Mouse (Mus musculus): ENCODE data around the gene Armcx4. TPM values are rescaled to one million over a fixed set of nuclear protein-coding genes. Genes with fewer than 3 reads are reported as not detected.
"Not testable (repeated sequence)": the region's sequence is repeated elsewhere in the genome, so short reads cannot be mapped to it uniquely, and the experiment has no call there.

Gene Armcx4
- polyA plus RNA-seq, 1 experiment from 2014 or later, result 6.9 TPM

GRCm38 (mm10) chrX:134684936-134685335 lies 1.4 kb upstream of the Armcx4 start:
- ATAC-seq (ENCODE audit: low FRiP score) (no peak), DNase-seq (ENCODE audit: low spot score, missing footprints) (no peak)
- peaks cover 3% of the 10 kb centered on the region; the same call in 1 of the 2 replicates for H3K4me1 ChIP-seq (ENCODE audit: control insufficient read depth, insufficient read depth, low read length)
- H3K27ac ChIP-seq (ENCODE audit: low read depth, low read length), result no peak overlapping the region
- no peaks in the 10 kb centered on the region for H3K27me3 ChIP-seq (ENCODE audit: control insufficient read depth, insufficient read depth, low read length)
- no peaks in the 10 kb centered on the region for H3K9me3 ChIP-seq (ENCODE audit: control insufficient read depth, low read length)
- peak overlapping the region; percentile 12; the same call in 1 of the 2 replicates for H3K9ac ChIP-seq (ENCODE audit: low read length)
- H3K4me3 ChIP-seq (ENCODE audit: low read depth, low read length), result peak overlapping the region; percentile 15; the same call in 1 of the 2 replicates
- no peaks in the 10 kb centered on the region; the same call in 1 of the 2 replicates for H3K36me3 ChIP-seq (ENCODE audit: control insufficient read depth, insufficient read depth, low read length)
- WGBS, result 38% methylated on average over 5 of the region's 5 CpGs
- peak overlapping the region; percentile 35 for H3K4me2 ChIP-seq

- DNase-seq (ENCODE audit: low spot score, missing footprints) (peak; percentile 91), ATAC-seq (ENCODE audit: low FRiP score) (no peak; the same call in 1 of the 2 replicates)
- H3K4me3 ChIP-seq (ENCODE audit: low read depth, low read length), result peak overlapping the region; percentile 55
- H3K36me3 ChIP-seq (ENCODE audit: control insufficient read depth, insufficient read depth, low read length), result peaks cover 2% of the 10 kb centered on the region
- H3K27me3 ChIP-seq (ENCODE audit: control insufficient read depth, insufficient read depth, low read length), result no peaks in the 10 kb centered on the region
- H3K9me3 ChIP-seq (ENCODE audit: control insufficient read depth, low read length), result no peaks in the 10 kb centered on the region
- WGBS, result 16% methylated on average over 16 of the region's 16 CpGs
- peak overlapping the region; percentile 65 for H3K9ac ChIP-seq (ENCODE audit: low read length)
- H3K27ac ChIP-seq (ENCODE audit: low read depth, low read length), result peak overlapping the region; percentile 82
- peak overlapping the region; percentile 50 for H3K4me2 ChIP-seq
- peaks cover 3% of the 10 kb centered on the region; the same call in 1 of the 2 replicates for H3K4me1 ChIP-seq (ENCODE audit: control insufficient read depth, insufficient read depth, low read length)
Measured at GRCm38 (mm10) chrX:134686739-134687171, 436 bp downstream of the Armcx4 start.

GRCm38 (mm10) chrX:134689676-134690075 lies 3.4 kb downstream of the Armcx4 start:
- 80% methylated on average over 2 of the region's 2 CpGs for WGBS
- Histone ChIP-seq H3K4me2 (no peak overlapping the region), H3K27me3 (ENCODE audit: control insufficient read depth, insufficient read depth, low read length) (no peaks in the 10 kb centered on the region; the same call in 1 of the 2 replicates), H3K9me3 (ENCODE audit: control insufficient read depth, low read length) (no peaks in the 10 kb centered on the region), H3K36me3 (ENCODE audit: control insufficient read depth, insufficient read depth, low read length) (peaks cover 4% of the 10 kb centered on the region), H3K4me3 (ENCODE audit: low read depth, low read length) (no peak overlapping the region), H3K27ac (ENCODE audit: low read depth, low read length) (no peak overlapping the region), H3K9ac (ENCODE audit: low read length) (no peak overlapping the region), H3K4me1 (ENCODE audit: control insufficient read depth, insufficient read depth, low read length) (peaks cover 3% of the 10 kb centered on the region; the same call in 1 of the 2 replicates)
- DNase-seq (ENCODE audit: low spot score, missing footprints), result no peak
- no peak for ATAC-seq (ENCODE audit: low FRiP score)

- peaks cover 4% of the 10 kb centered on the region for H3K36me3 ChIP-seq (ENCODE audit: control insufficient read depth, insufficient read depth, low read length)
- H3K27me3 ChIP-seq (ENCODE audit: control insufficient read depth, insufficient read depth, low read length), result no peaks in the 10 kb centered on the region; the same call in 1 of the 2 replicates
- no peak overlapping the region for H3K27ac ChIP-seq (ENCODE audit: low read depth, low read length)
- 88% methylated on average over 10 of the region's 10 CpGs for WGBS
- no peak overlapping the region for H3K9ac ChIP-seq (ENCODE audit: low read length)
- H3K4me3 ChIP-seq (ENCODE audit: low read depth, low read length), result no peak overlapping the region
- ATAC-seq (ENCODE audit: low FRiP score), result no peak
- no peak overlapping the region for H3K4me2 ChIP-seq
- DNase-seq (ENCODE audit: low spot score, missing footprints), result no peak
- no peaks in the 10 kb centered on the region; the same call in 1 of the 2 replicates for H3K4me1 ChIP-seq (ENCODE audit: control insufficient read depth, insufficient read depth, low read length)
- no peaks in the 10 kb centered on the region for H3K9me3 ChIP-seq (ENCODE audit: control insufficient read depth, low read length)
Measured at GRCm38 (mm10) chrX:134690871-134691539, 4.7 kb downstream of the Armcx4 start.

- H3K9ac ChIP-seq (ENCODE audit: low read length), result no peak overlapping the region
- WGBS, result 85% methylated on average over 2 of the region's 2 CpGs
- H3K4me2 ChIP-seq, result no peak overlapping the region
- H3K27me3 ChIP-seq (ENCODE audit: control insufficient read depth, insufficient read depth, low read length), result no peaks in the 10 kb centered on the region; the same call in 1 of the 2 replicates
- no peak overlapping the region for H3K27ac ChIP-seq (ENCODE audit: low read depth, low read length)
- peaks cover 4% of the 10 kb centered on the region for H3K36me3 ChIP-seq (ENCODE audit: control insufficient read depth, insufficient read depth, low read length)
- H3K4me1 ChIP-seq (ENCODE audit: control insufficient read depth, insufficient read depth, low read length), result no peaks in the 10 kb centered on the region; the same call in 1 of the 2 replicates
- H3K4me3 ChIP-seq (ENCODE audit: low read depth, low read length), result no peak overlapping the region
- no peak for ATAC-seq (ENCODE audit: low FRiP score)
- no peaks in the 10 kb centered on the region for H3K9me3 ChIP-seq (ENCODE audit: control insufficient read depth, low read length)
- DNase-seq (ENCODE audit: low spot score, missing footprints), result no peak
Measured at GRCm38 (mm10) chrX:134691540-134691935, 5.2 kb downstream of the Armcx4 start.

GRCm38 (mm10) chrX:134716863-134717262 lies 30.5 kb downstream of the Armcx4 start:
- no peaks in the 10 kb centered on the region for H3K36me3 ChIP-seq (ENCODE audit: control insufficient read depth, insufficient read depth, low read length)
- no peak overlapping the region for H3K9ac ChIP-seq (ENCODE audit: low read length)
- DNase-seq (ENCODE audit: low spot score, missing footprints) (no peak), ATAC-seq (ENCODE audit: low FRiP score) (0 out of 2 replicates have a peak, but pooled peaks have one; percentile 45)
- no peak overlapping the region for H3K4me2 ChIP-seq
- H3K27ac ChIP-seq (ENCODE audit: low read depth, low read length), result no peak overlapping the region
- no peak overlapping the region for H3K4me3 ChIP-seq (ENCODE audit: low read depth, low read length)
- H3K27me3 ChIP-seq (ENCODE audit: control insufficient read depth, insufficient read depth, low read length), result no peaks in the 10 kb centered on the region; the same call in 1 of the 2 replicates
- H3K9me3 ChIP-seq (ENCODE audit: control insufficient read depth, low read length), result no peaks in the 10 kb centered on the region
- H3K4me1 ChIP-seq (ENCODE audit: control insufficient read depth, insufficient read depth, low read length), result no peaks in the 10 kb centered on the region
- 14% methylated on average over 3 of the region's 3 CpGs for WGBS

GRCm38 (mm10) chrX:134717752-134718308 lies 31.5 kb downstream of the Armcx4 start, which contains the start of gene Armcx1:
Armcx1 (plus strand) TSS chrX:134717963.
- ATAC-seq (ENCODE audit: low FRiP score), result peak; percentile 95
- Histone ChIP-seq H3K36me3 (ENCODE audit: control insufficient read depth, insufficient read depth, low read length) (no peaks in the 10 kb centered on the region), H3K4me1 (ENCODE audit: control insufficient read depth, insufficient read depth, low read length) (no peaks in the 10 kb centered on the region), H3K9ac (ENCODE audit: low read length) (peak within 1 kb of the TSS; percentile 72), H3K4me2 (peak within 1 kb of the TSS; percentile 53), H3K4me3 (ENCODE audit: low read depth, low read length) (peak within 1 kb of the TSS; percentile 44), H3K9me3 (ENCODE audit: control insufficient read depth, low read length) (no peaks in the 10 kb centered on the region), H3K27ac (ENCODE audit: low read depth, low read length) (peak within 1 kb of the TSS; percentile 85), H3K27me3 (ENCODE audit: control insufficient read depth, insufficient read depth, low read length) (no peaks in the 10 kb centered on the region; the same call in 1 of the 2 replicates)
- DNase-seq (ENCODE audit: low spot score, missing footprints), result peak; percentile 93
- WGBS, result 16% methylated on average over 16 of the region's 16 CpGs

GRCm38 (mm10) chrX:134718524-134718923 lies 32.2 kb downstream of the Armcx4 start:
- Histone ChIP-seq H3K27me3 (ENCODE audit: control insufficient read depth, insufficient read depth, low read length) (no peaks in the 10 kb centered on the region; the same call in 1 of the 2 replicates), H3K4me2 (peak overlapping the region; percentile 53), H3K36me3 (ENCODE audit: control insufficient read depth, insufficient read depth, low read length) (no peaks in the 10 kb centered on the region), H3K27ac (ENCODE audit: low read depth, low read length) (peak overlapping the region; percentile 85), H3K4me1 (ENCODE audit: control insufficient read depth, insufficient read depth, low read length) (no peaks in the 10 kb centered on the region), H3K4me3 (ENCODE audit: low read depth, low read length) (peak overlapping the region; percentile 44), H3K9me3 (ENCODE audit: control insufficient read depth, low read length) (no peaks in the 10 kb centered on the region), H3K9ac (ENCODE audit: low read length) (peak overlapping the region; percentile 72)
- WGBS, result 23% methylated on average over 14 of the region's 14 CpGs
- DNase-seq (ENCODE audit: low spot score, missing footprints) (peak; percentile 90), ATAC-seq (ENCODE audit: low FRiP score) (peak; percentile 78)

- not testable (repeated sequence) for H3K36me3 ChIP-seq (ENCODE audit: control insufficient read depth, insufficient read depth, low read length); H3K9me3 ChIP-seq (ENCODE audit: control insufficient read depth, low read length); H3K9ac ChIP-seq (ENCODE audit: low read length); H3K4me3 ChIP-seq (ENCODE audit: low read depth, low read length); H3K27ac ChIP-seq (ENCODE audit: low read depth, low read length); H3K27me3 ChIP-seq (ENCODE audit: control insufficient read depth, insufficient read depth, low read length); DNase-seq (ENCODE audit: low spot score, missing footprints); H3K4me2 ChIP-seq; H3K4me1 ChIP-seq (ENCODE audit: control insufficient read depth, insufficient read depth, low read length)
- WGBS, result 29% methylated on average over 1 of the region's 2 CpGs
- peak; percentile 61; the same call in 1 of the 2 replicates for ATAC-seq (ENCODE audit: low FRiP score)
Measured at GRCm38 (mm10) chrX:134723762-134724161, 37.4 kb downstream of the Armcx4 start.
